Mouse (Mus musculus) mesoderm, embryonic 11.5 days (tissue): ENCODE measurements at regions not wholly inside any gene's neighbourhood (a gene's known extent, or its start where the extent isn't known, plus 50 kb on each side); places are given as distances from the start of the nearest gene placed in this dataset.

Source experiments
- DNase-seq: peaks from one replicate; pipeline ENCODE4 v3.0.0-alpha.2; 2012; ENCODE audit warnings: low read depth, low spot score

DNA sequence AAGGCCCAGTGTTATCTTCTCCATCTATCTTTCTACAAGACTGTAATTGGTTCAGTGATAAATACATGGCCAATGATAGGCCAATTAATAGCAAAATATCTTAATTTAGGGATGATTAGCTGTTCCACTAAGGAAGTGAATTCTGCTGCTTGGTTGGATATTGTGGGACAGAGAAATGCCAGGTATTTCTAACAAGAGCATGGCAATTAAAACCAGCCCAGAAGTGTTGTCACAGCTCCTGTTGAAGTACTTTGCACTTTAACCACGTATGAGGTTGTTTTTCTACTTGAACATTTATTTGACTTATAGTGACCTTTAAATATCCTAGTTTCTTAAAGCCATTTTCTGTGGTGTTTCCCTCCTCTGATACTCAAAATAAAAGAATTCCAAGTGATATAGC lies 65.7 kb upstream of the Acsl4 start:
- no peak for DNase-seq

DNA sequence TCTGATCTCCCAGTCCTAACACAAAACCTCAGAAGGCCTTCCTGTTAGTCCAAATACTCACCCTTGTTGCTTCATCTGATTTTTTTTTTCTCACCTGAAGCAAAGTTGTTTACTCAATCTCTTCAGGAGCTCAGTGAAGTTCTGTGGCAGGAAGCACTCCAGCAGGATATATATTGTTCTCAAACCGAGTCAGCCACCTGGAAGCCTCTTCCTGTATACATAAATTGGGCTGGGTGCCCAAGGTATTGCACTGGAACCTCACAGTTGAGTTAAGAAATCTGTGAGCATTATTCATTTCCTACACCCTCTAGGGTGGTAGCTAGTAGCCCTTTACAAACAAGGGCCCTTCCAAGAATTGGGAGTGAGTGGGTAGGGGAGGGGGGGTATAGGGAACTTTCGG lies 73.8 kb upstream of the Acsl4 start:
- no peak for DNase-seq

DNA sequence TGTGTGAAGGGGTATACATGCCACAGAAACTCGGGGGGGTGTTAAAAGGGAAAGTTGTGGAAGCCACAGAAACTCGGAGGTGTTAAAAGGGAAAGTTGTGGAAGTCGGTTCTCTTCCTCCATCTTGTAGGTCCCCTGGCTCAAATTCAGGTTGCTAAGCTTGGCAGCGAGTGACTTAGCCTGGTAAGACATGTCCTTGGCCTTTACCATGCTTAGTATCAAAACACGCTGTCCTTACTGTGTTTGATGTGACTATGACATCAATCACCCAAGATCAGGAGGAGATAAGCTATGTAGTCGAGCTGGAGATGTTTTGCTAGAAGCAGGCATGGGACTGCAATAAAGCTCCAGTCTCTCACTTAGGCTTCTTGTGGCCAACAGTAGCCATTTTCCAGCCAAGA lies 74.4 kb upstream of the Acsl4 start:
- no peak for DNase-seq

DNA sequence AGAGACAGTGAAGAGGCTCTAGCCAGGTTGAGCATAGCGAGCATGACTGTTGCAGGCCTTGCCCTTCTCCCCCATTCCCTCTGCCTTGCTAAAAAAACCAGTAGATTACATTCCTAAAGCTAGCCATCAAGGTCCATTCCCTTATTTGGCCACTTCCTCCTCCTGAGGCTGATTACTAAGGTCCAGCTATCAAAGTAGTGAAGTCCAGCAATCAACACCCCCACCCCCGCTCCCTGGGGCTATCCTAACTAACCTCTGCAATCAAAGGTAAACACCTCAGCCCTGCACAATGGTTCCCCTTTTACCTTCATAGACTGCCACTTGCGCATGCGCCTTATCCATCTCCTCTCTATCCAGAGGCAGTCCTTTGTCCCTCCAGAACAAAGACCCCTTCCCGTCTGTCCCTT lies 77.5 kb upstream of the Acsl4 start:
- peak; percentile 34 for DNase-seq

DNA sequence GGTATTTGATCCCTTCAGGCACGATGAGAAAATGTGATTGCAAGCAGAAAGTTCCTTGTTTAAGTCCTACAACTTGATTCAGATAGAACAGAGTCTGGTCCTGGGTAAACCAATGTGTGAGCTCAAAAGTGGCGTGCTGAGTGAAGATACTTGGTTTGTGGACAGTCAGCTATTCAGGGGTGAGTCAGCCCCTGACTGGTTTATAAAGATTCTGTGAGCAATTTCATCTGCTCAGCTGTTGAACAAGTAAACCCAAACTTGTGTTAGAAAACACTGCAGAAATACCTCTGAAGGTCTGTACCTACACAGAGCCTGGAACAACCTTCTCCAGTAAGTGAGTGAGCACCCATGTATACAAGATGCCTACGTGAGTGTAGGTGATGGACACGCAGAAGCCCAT lies 78.1 kb upstream of the Acsl4 start:
- no peak for DNase-seq

DNA sequence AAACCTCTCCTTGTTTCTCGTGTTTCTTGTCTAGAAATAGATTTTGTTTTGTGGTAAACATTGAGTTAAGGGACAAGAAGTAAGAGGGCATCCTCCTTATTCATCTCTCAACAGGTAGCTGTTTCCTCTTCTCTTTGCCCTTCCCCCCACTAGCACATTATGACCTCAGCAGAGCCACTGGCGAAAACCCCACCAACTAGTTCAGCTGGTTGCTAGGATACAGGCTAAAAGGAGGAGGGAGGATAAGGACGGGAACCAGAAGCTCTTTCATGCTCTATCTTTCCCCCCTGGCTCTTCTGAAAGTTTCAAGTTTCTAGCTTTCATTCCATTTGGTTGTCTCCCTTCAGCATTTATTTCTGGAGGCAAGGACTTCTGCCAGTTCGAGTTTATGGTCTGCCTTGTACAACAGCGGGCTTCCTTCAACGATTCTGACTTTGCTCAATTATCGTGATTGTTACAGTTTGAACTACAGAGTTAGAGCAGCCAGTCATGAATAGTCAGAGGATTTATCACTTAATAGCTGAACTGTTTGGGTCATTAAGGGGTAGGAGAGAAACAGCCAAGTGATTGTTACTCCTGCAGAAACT lies 78.8 kb upstream of the Acsl4 start:
- DNase-seq, result peak; percentile 34

DNA sequence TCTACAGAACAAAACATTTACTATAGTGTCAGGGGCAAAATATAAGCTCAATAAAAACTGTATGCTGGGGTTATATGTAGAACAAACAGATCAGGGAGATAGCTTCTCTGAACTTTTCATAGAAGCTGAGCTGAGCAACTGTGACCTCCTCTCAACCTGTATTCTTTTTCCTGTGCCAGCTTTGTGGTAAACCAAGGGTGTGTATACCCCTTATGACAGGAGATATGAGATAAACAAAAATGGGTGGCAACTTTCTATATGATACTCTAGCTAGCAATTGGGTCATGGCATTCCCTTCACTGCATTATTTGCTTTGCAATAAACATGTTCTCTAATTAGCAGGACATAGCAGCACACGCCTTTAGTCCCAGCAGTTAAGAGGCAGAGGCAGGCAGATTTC lies 79.7 kb upstream of the Acsl4 start:
- DNase-seq, result no peak

DNA sequence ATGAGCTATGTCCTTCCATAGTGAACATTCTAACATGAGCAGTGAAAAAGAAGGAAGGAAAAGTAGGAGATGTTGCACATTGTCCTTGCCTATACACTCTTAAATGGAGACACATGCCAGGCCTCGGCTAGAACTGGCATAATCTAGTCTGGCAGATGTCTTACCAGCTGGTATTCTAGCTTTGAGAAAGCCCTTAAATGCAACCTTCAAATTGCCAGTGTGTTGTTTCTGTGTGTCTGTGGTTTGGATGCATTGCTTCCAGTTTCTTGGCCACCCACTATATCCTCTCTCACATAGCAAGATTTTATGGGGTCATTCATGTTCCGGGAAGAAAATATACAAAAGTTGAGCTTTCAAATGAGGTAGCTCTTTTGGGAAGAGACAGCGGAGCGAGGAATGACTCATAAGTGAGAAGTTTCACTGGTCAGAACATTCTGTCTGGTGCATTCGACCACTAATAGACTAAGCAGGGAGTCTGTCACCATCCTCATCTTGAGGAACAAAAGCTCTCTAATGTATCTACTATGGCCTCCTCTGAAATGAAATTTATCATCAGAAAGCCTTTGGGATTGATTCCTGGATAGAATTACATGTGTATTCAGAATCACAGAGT lies 91.0 kb upstream of the Acsl4 start:
- DNase-seq, result no peak

DNA sequence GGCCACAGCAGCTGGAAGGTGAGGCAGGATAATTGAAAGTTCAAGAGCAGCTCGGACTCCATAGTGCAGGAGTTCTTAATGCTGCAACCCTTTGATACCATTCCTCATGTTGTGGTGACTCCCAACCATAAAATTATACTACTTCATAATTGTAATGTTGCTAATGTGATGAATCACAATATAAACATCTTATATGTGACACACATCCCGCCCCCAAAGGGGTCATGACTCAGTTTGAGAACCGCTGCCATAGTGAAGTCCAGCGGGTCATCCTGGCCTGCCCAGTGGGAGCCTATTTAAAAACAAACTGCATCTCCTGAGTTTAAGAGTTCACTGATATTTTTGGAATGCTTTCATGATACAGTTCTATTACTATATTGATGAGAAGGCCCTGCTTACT lies 97.7 kb upstream of the Acsl4 start:
- no peak for DNase-seq

DNA sequence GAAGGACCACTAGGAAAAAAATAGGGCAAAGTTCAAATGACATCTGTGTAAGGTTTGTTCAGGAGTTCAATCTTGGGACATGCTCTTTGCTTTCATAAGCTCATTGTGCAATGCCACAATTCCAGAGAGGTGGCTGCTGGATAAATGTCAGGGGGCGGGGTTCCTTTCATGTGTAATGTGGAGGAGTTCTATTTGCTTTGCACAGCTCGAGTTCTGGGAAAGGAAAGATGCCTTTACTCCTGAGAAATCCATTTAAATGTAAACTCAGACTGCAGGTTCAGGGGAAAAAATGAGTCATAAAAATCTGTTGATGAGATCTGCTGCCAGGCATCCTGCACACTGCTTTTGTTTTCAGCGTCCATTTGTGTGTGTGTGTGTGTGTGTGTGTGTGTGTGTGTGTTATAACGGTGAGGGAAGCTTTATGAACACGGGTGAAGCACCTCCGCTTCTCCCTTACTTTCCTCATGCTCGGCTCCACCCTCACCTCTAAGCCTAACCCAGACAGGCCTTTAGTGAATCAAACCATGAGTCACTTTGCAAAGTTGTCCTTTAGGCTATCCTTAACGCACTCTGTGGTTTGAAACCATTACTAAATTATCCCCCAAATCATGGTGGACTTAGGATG lies 99.9 kb upstream of the Acsl4 start:
- no peak for DNase-seq

DNA sequence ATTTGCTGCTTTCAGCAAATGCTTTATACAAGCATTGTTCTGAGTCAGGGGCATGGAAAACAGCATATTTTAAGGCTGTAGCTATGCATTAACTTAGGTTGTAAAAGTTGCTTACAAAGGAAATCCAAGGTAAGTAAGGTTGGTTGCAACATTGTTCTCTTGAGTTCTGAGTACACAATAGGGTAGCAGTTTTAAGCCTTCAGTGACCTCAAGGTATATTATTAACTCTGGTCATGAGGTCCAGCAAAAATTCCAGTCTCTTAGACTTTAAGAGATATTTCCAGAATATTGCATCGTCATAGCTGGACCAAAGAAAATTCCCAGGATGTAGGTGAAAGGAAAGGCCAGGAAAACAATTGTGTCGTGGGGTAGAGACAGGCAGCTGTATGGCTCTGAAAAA lies 110.8 kb upstream of the Acsl4 start:
- DNase-seq, result no peak

DNA sequence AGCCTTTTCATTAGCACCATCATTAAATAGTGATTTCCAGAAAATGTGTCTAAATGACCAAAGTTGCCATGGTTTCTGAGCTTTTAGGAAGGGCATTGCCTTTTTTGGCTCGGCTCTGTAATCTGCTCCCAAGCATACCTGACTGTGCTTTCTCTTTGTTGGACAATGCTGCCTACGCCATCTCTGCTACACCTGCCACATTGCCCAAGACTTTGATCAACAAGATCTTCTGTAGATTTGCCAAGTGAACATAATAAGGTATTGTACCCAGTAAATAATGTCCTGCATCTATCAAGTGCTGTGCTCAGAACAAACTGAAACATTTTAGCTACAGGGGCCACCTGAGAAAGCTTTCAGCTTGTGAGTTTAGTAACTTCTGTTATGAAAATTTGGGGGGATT lies 114.6 kb upstream of the Acsl4 start:
- no peak for DNase-seq

DNA sequence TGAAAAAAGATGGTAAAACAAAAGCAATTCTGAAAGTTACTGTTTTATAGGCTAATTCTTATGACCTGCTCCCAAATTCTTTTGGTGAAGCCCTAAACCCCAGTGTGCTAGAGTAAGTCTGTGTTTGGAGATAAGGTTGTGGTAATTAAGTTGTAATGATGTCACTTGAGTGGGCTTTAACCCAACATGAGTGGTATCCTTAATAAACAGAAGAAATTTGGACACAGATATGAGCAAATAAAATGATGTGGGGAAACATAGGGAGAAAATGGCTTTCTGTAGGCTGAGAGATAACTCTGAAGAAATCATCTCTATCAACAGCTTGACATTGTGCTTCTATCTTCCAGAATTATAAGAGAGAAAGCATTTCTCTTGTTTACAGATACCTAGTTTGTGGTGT lies 117.1 kb upstream of the Acsl4 start:
- no peak for DNase-seq

DNA sequence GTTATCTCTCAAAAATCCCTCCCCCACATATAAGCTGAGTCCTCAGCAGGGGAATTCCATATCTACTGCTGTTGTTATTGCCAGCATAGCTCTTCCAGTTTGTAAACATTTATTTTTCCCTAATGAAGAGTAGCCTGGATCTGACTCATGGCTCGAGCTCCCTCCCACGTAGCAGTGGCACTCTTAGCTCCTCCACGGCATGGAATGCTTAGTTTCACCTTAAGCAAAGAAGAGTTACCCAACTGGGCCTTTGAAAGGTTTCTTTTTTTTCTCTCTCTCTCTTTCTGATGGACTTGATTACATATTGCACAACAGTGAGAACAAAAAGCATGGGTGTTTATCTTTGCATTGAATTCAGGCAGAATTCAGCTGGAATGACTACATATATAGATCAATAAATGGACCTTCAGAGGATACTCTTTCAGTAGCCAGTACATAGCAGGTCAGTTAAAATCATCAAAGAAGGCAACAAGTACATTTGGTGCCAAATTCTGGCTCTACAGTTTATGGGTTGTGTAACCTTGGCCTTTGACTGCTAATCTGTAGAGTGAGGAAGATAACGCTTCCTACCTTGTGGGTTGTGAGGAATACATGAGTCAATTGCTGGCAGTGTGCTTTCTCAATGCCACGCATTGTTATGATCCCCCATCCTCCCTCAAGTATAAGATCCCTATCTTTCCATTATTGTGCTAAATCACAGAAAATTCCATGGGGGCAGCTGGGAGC lies 126.2 kb upstream of the Acsl4 start:
- no peak for DNase-seq

DNA sequence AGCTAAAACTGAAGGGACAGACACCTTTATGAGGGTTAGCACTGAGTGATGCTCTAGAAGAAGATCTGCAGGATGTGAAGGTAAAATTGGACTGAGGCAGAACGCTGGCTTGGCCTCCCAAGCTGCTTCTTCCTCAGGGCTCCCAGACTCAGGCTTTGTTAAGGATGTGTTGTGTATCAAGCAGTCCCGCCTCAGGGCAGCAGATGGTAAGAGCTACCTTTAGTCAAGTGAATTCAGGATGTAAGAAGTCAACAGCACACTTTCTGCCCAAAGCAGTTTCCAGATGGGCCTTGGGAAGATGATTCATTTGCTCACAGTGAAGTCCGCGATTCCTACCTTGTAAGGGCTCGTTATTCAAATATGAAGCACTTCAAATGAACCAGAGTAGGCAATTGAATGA lies 126.9 kb upstream of the Acsl4 start:
- no peak for DNase-seq

DNA sequence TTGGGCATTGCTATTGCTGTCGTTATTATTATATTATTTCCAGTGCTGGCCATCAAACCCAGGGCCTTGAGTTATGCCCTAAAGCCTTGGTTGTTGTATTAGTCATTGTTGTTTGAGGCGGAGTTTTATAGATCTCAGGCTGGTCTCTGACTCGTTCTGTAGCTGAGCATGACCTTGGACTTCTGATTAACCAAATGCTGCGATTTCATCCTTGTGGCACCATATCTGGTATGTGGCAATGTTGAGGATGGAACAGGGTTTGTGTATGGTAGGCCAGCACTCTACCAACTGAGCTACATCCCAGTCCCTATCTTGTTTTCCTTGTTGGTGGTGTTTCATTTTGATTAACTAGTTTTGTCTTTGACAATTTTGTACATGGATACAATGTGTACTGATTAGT lies 130.7 kb upstream of the Acsl4 start:
- no peak for DNase-seq

DNA sequence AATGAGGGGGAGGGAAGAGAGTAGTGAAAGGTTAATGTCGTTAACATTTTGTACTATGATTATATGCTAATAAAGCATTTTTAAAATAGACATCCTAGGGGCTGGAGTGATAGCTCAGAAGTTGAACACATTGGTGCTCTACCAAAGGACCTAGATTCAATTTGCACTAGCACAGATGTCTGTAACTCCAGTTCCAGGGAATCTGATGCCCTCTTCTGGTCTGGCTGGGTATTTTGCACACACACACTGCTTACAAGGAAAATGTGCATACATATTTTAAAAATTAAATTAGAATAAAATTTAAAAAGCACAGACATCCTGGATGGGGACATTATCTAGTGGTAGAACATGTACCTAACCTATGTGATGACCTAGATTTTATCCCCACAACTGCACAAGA lies 136.6 kb upstream of the Acsl4 start:
- DNase-seq, result peak; percentile 6

DNA sequence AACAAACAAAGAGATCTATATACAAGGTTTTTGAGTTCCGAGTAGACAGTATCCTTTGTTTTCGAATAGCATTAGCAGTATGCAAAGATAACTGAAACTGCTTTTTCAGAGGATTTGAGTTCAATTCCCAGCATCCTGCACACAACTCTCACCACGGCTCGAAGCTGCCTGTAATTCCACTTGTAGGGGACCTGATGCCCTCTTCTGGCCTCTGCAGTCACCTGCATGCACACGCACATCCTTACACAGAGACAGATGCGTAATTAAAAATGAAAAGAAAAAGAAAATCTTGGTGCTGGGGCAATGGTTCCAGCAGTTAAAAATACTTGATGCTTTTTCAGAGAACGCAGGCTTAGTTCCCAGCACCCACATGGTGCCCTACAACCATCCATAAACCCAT lies 139.6 kb upstream of the Acsl4 start:
- peak; percentile 16 for DNase-seq

DNA sequence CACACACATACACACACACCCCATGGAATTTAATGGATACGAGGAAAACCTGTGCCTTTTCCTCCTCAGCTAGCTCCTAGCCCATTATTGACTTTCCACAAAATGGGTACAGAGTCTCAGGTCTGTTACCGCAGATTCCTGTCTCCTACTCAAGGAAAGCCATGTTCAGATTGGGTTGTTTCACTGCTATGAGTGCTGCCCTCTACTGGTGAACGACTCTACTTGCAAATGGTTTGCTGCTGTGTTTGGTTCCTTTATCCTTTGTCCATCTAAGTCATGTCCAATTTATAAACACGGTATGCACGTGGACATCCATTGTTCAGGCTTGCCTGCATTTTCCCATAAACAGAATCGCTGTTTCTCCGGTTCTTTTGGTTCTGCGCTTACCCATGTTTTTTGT lies 144.4 kb upstream of the Acsl4 start:
- DNase-seq, result peak; percentile 60

DNA sequence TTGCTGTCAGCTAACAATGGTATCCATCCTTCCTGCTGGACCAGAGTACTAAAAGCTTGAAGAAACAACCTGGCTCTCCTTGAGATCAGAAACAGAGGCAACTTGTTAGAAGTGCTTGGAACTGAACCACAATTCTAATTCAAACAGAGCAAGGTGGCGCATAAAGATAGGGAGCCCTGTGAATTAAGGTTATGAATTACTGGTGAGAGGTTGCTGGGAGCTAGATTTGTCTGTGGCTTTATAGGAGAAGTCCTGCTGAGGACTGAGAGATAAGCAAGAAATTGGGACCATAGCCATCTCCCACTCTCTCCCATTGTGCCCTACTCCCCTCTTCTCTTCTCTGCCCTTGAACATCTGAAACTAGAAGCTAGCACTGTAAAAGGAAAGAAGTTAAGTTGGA lies 145.2 kb upstream of the Acsl4 start:
- DNase-seq, result no peak

DNA sequence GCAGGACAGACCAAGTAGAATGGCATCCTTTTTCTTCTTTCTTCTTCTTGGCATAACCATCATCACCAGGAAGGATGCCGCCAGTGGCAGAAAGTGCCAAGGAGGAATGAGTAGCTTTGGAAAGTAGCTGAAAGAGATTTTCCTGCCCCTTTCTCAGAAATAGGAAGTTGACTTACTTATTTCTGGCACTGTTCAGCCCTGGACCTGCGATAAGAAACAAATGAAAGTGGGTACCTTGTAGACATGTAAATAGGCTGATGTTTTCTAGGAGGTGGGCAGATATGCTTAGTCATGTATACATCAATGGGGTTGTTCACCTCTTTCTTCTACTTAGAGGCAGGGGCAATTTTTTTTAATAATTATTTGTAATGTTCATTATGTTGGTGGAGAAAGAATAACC lies 145.3 kb upstream of the Tmem164 start:
- DNase-seq, result no peak

DNA sequence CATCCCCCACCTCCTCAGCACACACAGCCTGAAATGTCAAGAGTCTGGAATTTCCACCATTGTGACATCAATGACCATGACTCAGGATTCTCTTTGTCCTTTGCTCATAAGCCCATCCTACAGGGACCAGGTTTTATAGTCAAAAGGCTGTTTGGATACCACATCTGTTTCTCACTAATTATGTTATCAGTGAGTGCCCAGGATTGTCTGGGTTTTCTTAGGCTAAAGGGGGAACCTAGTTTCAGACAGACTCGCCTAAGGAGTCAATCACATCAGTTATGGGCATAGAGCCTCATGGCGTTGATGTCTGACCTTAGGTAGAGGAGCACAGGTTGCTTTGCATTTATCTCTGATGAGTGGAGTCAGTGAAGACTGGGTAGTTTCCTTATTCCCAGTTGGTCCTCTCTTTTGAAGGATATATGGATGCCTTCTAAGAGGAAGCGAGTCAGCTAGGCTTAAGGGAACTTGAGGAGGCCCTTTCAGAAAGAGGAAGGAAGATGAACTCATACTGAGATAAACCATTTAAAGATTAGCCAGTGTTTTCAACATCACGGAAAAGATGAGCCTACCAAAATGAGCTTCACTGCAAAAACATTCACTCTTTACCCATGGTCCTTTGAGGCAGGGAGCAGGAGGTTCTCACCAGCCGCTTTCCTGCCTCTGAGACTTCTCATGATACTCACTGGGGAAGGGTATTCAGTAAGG lies 143.8 kb upstream of the Tmem164 start:
- no peak for DNase-seq
